Mouse (Mus musculus) kidney, adult 2 months (tissue): ENCODE results near the gene Gk2.

Source experiments
- CTCF ChIP-seq: fragments of 200-500 bp; conservative IDR thresholded peaks from 2 replicates; pipeline ENCODE4 v1.5.1; 2011; ENCODE audit warnings: low read depth, mild to moderate bottlenecking, control low read depth, low read length, moderate library complexity, mixed read lengths; ENCODE audit not compliant: insufficient read depth, insufficient read length
- POLR2A ChIP-seq: fragments of 200-500 bp; IDR thresholded peaks from one replicate; pipeline ENCODE4 v1.6.1; 2011; ENCODE audit warnings: low read depth, low read length, control low read depth

GRCm38 (mm10) chr5:97495488-97496092 is 38.8 kb upstream of the Gk2 start:
- TF ChIP-seq CTCF, result no peak
- no peak for TF ChIP-seq POLR2A
